Mouse (Mus musculus) limb, embryonic 14.5 days (tissue): ENCODE measurements around the gene Fam50b. TPM values are rescaled to one million over a fixed set of nuclear protein-coding genes. Genes with fewer than 3 reads are reported as not detected.

Experiments
- ATAC-seq: fragments of 200-750 bp; cut with Nextera tagmentation; 2 replicates; pipeline ENCODE4 v1.8.0; 2017; ENCODE audit warnings: low read depth, moderate number of reproducible peaks, moderate TSS enrichment; ENCODE audit not compliant: low FRiP score
- DNase-seq: peaks from one replicate; pipeline ENCODE4 v3.0.0-alpha.2; 2015; ENCODE audit warnings: low spot score
- H3K27ac ChIP-seq: fragments of 300-500 bp; sonication (generic); replicated peaks from 2 replicates; pipeline ENCODE4 v1.5.1; 2014; ENCODE audit warnings: low read depth, mild to moderate bottlenecking, low read length, moderate library complexity, mixed read lengths
- H3K27me3 ChIP-seq: fragments of 300-500 bp; sonication (generic); 2 replicates; pipeline ENCODE4 v1.6.1; 2014; ENCODE audit warnings: low read length, mixed read lengths; ENCODE audit not compliant: control insufficient read depth, insufficient read depth
- H3K36me3 ChIP-seq: fragments of 300-500 bp; sonication (generic); 2 replicates; pipeline ENCODE4 v1.6.1; 2014; ENCODE audit warnings: mild to moderate bottlenecking, low read length, moderate library complexity, mixed read lengths; ENCODE audit not compliant: control insufficient read depth, insufficient read depth
- H3K4me1 ChIP-seq: fragments of 300-500 bp; sonication (generic); 2 replicates; pipeline ENCODE4 v1.6.1; 2014; ENCODE audit warnings: antibody characterized with exemption, low read length, mixed read lengths; ENCODE audit not compliant: control insufficient read depth, insufficient read depth
- H3K4me2 ChIP-seq: fragments of 300-500 bp; sonication (generic); replicated peaks from 2 replicates; pipeline ENCODE4 v1.6.1; 2014; ENCODE audit warnings: low read depth, mild to moderate bottlenecking, low read length, moderate library complexity; ENCODE audit not compliant: severe bottlenecking
- H3K4me3 ChIP-seq: fragments of 300-500 bp; sonication (generic); replicated peaks from 2 replicates; pipeline ENCODE4 v1.5.1; 2014; ENCODE audit warnings: low read length
- H3K9ac ChIP-seq: fragments of 300-500 bp; sonication (generic); 2 replicates; pipeline ENCODE4 v1.6.1; 2014; ENCODE audit warnings: mild to moderate bottlenecking, low read depth, low read length, moderate library complexity; ENCODE audit not compliant: severe bottlenecking
- H3K9me3 ChIP-seq: fragments of 300-500 bp; sonication (generic); 2 replicates; pipeline ENCODE4 v1.6.1; 2016; ENCODE audit warnings: low read length; ENCODE audit not compliant: control insufficient read depth
- POLR2A ChIP-seq: fragments of 200-500 bp; IDR thresholded peaks from 2 replicates; pipeline ENCODE4 v1.8.0; 2012; ENCODE audit warnings: inconsistent platforms, mild to moderate bottlenecking, moderate library complexity, borderline replicate concordance; ENCODE audit not compliant: insufficient read depth, insufficient read length; ENCODE audit errors: extremely low read depth
- WGBS: fragments of 180-500 bp; shearing (Covaris S2); extraction: QIAGEN DNeasy Blood & Tissue Kit; methylation state at CpG from one replicate; pipeline ENCODE4 v1.1.7; 2014; 5-methylcytosine and 5-hydroxymethylcytosine counted together
- polyA plus RNA-seq, 2 experiments: library from polyadenylated mRNA; depleted of rRNA in 1 of 2; stranded (reverse) in 1 of 2; unstranded in 1 of 2; fragments of >200 nt; fragmentation: Nextera tagmentation in 1 of 2; extraction: Ambion mirVana in 1 of 2; gene quantifications; 2 replicates each; pipeline versions ENCODE4 v1.2.1 to v1.2.3; 2012 to 2014

Gene Fam50b
- polyA plus RNA-seq, 2 experiments = not detected

DNA sequence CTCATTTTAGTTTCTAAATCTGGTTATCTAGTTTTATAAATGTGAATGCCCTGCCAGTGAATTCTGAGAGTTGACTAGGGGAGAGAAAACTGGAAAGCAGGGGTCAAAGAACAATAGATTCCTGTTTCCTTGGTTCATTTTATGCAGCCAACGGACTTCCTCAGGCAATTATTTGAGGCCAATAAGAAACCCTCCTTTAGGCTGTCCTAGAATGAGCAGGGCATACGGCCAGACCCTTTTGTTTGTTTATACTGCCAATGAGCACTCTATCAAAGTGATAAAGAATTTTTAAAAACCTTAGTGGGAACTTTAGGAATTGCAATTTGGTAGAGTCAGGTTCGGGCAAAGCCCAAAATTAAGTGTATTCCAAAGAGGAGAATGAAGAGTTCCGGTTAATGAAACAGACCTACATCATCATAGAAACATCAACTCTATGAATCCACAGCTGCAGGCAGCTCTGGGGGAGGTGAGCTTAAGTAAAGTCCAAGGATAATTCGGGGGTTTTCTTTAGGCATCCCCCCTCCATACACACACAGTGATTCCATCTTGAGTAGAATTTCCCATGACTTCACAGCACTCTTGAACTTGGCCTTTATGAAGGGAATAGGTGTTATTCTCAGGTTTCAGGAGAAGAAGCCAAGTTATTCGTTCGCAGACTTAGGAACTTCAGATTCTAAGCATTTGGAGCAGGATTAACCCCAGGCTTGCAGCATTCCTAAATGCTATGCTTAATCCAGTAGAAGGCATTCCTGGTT, 46.4 kb downstream of the Fam50b start:
- ATAC-seq (peak; percentile 80), DNase-seq (peak; percentile 71)
- whole genome bisulfite sequencing = 48% methylated on average over 7 of the region's 7 CpGs
- Histone ChIP-seq H3K9me3 (no peaks in the 10 kb centered on the region), H3K4me1 (peaks cover 22% of the 10 kb centered on the region), H3K4me2 (no peak overlapping the region), H3K36me3 (no peaks in the 10 kb centered on the region), H3K27ac (peak overlapping the region; percentile 43; the same call in 1 of the 2 replicates), H3K9ac (no peak overlapping the region), H3K27me3 (no peaks in the 10 kb centered on the region), H3K4me3 (no peak overlapping the region)
- TF ChIP-seq POLR2A = no peak

DNA sequence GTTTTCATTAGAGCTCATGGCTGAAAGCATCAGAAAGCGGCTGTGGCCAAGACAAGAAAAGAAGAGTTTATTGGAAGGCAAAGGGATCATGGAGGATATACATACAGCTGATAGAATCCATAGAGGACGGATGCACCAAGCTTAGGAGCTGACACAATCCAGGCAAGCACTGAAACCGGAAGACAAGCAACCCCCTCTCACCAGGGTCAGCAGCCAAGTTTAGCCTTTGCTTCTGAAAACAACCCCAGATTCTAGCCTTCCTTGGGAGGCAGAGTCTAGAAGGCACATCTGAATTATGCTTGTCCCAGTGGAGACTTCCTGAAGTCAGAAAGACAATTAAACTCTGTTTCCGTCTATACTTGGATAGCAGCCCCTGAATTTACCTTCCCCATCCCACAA, 47.0 kb downstream of the Fam50b start:
- DNase-seq (no peak), ATAC-seq (0 out of 2 replicates have a peak, but pooled peaks have one; percentile 16)
- Histone ChIP-seq H3K36me3 (no peaks in the 10 kb centered on the region), H3K27me3 (no peaks in the 10 kb centered on the region), H3K4me3 (no peak overlapping the region), H3K4me1 (peaks cover 22% of the 10 kb centered on the region), H3K27ac (0 out of 2 replicates have a peak overlapping the region, but pooled peaks have one; percentile 43), H3K9me3 (no peaks in the 10 kb centered on the region), H3K9ac (no peak overlapping the region), H3K4me2 (no peak overlapping the region)
- TF ChIP-seq POLR2A = no peak
- WGBS = 68% methylated on average over 4 of the region's 4 CpGs

DNA sequence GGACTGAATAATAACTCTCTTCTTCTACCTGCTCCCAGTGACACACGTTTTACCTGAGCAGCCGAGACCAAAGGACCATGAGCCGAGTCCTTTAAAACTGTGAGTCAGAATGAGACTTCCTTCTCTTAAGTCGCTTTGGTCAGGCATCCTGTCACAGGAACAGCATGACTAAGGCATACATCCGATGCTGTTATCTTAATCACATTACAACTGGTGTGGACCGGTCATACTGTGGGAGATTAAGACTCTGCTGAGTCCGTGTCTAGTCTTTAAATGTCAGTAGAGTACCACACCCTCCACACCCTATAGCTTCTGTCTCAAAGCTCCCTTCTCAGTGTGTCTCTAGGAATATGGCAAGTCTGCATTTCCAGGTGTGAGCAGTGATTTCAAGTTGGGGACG, 50.2 kb downstream of the Fam50b start:
- H3K4me2 ChIP-seq = no peak overlapping the region
- H3K4me3 ChIP-seq = no peak overlapping the region
- 86% methylated on average over 8 of the region's 8 CpGs for WGBS
- no peaks in the 10 kb centered on the region for H3K36me3 ChIP-seq
- peaks cover 20% of the 10 kb centered on the region for H3K4me1 ChIP-seq
- no peak overlapping the region for H3K9ac ChIP-seq
- H3K9me3 ChIP-seq = no peaks in the 10 kb centered on the region
- ATAC-seq (no peak), DNase-seq (no peak)
- no peaks in the 10 kb centered on the region for H3K27me3 ChIP-seq
- no peak for TF ChIP-seq POLR2A
- H3K27ac ChIP-seq = no peak overlapping the region

DNA sequence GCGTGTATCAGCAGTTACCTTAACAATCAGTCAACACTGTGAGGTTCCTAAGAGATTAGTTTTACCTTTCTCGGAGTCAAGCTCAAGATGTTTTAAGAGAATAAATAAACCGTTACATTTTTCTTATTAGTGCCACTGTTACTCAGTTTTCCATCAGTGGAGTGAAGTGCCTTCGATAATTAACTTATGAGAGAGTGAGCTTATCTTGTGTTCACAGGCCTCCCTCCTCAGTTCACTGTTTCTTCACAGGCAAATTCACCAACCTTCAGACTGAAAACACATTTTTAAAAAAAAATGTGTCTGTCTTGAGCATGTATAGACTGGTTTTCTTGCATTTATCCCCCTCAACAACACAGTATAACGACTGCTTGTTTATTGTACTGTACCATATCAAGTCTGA, 52.0 kb downstream of the Fam50b start:
- Histone ChIP-seq H3K9me3 (no peaks in the 10 kb centered on the region), H3K36me3 (no peaks in the 10 kb centered on the region), H3K27me3 (no peaks in the 10 kb centered on the region), H3K4me2 (no peak overlapping the region), H3K27ac (no peak overlapping the region), H3K9ac (no peak overlapping the region), H3K4me1 (peaks cover 3% of the 10 kb centered on the region; the same call in 1 of the 2 replicates), H3K4me3 (no peak overlapping the region)
- no peak for TF ChIP-seq POLR2A
- ATAC-seq (no peak), DNase-seq (no peak)
- WGBS = 85% methylated on average over 5 of the region's 5 CpGs

DNA sequence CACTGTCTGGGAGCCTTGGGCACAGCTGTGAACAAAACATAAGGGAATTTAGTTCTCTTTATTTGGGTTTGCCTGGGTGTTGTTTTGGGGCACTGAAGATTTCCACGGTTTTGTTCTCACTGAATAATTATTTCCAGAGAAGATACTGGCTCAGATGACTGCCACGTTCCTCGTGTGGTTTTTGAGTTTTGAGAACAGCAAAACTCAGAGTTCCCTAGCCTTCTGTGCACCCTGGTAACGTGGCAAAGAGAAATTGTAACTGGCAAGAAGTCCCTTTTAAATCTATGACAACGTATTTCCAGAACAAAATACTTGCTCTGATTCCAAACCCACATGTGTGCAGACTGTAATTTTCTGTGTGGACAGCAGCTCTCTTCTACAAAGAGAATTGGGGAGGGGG, 52.9 kb downstream of the Fam50b start:
- 48% methylated on average over 5 of the region's 5 CpGs for WGBS
- Histone ChIP-seq H3K9ac (no peak overlapping the region), H3K4me1 (no peaks in the 10 kb centered on the region), H3K27me3 (no peaks in the 10 kb centered on the region), H3K9me3 (no peaks in the 10 kb centered on the region), H3K27ac (no peak overlapping the region), H3K36me3 (no peaks in the 10 kb centered on the region), H3K4me3 (no peak overlapping the region), H3K4me2 (no peak overlapping the region)
- ATAC-seq (no peak), DNase-seq (no peak)
- no peak for TF ChIP-seq POLR2A
